Mouse (Mus musculus) limb, embryonic 14.5 days (tissue): ENCODE measurements around the gene Tob2. TPM values are rescaled to one million over a fixed set of nuclear protein-coding genes. Genes with fewer than 3 reads are reported as not detected.

Experiments
- ATAC-seq: fragments of 200-750 bp; cut with Nextera tagmentation; 2 replicates; pipeline ENCODE4 v1.8.0; 2017; ENCODE audit warnings: low read depth, moderate number of reproducible peaks, moderate TSS enrichment; ENCODE audit not compliant: low FRiP score
- DNase-seq: peaks from one replicate; pipeline ENCODE4 v3.0.0-alpha.2; 2015; ENCODE audit warnings: low spot score
- H3K27ac ChIP-seq: fragments of 300-500 bp; sonication (generic); replicated peaks from 2 replicates; pipeline ENCODE4 v1.5.1; 2014; ENCODE audit warnings: low read depth, mild to moderate bottlenecking, low read length, moderate library complexity, mixed read lengths
- H3K27me3 ChIP-seq: fragments of 300-500 bp; sonication (generic); 2 replicates; pipeline ENCODE4 v1.6.1; 2014; ENCODE audit warnings: low read length, mixed read lengths; ENCODE audit not compliant: control insufficient read depth, insufficient read depth
- H3K36me3 ChIP-seq: fragments of 300-500 bp; sonication (generic); 2 replicates; pipeline ENCODE4 v1.6.1; 2014; ENCODE audit warnings: mild to moderate bottlenecking, low read length, moderate library complexity, mixed read lengths; ENCODE audit not compliant: control insufficient read depth, insufficient read depth
- H3K4me1 ChIP-seq: fragments of 300-500 bp; sonication (generic); 2 replicates; pipeline ENCODE4 v1.6.1; 2014; ENCODE audit warnings: antibody characterized with exemption, low read length, mixed read lengths; ENCODE audit not compliant: control insufficient read depth, insufficient read depth
- H3K4me2 ChIP-seq: fragments of 300-500 bp; sonication (generic); replicated peaks from 2 replicates; pipeline ENCODE4 v1.6.1; 2014; ENCODE audit warnings: low read depth, mild to moderate bottlenecking, low read length, moderate library complexity; ENCODE audit not compliant: severe bottlenecking
- H3K4me3 ChIP-seq: fragments of 300-500 bp; sonication (generic); replicated peaks from 2 replicates; pipeline ENCODE4 v1.5.1; 2014; ENCODE audit warnings: low read length
- H3K9ac ChIP-seq: fragments of 300-500 bp; sonication (generic); 2 replicates; pipeline ENCODE4 v1.6.1; 2014; ENCODE audit warnings: mild to moderate bottlenecking, low read depth, low read length, moderate library complexity; ENCODE audit not compliant: severe bottlenecking
- H3K9me3 ChIP-seq: fragments of 300-500 bp; sonication (generic); 2 replicates; pipeline ENCODE4 v1.6.1; 2016; ENCODE audit warnings: low read length; ENCODE audit not compliant: control insufficient read depth
- POLR2A ChIP-seq: fragments of 200-500 bp; IDR thresholded peaks from 2 replicates; pipeline ENCODE4 v1.8.0; 2012; ENCODE audit warnings: inconsistent platforms, mild to moderate bottlenecking, moderate library complexity, borderline replicate concordance; ENCODE audit not compliant: insufficient read depth, insufficient read length; ENCODE audit errors: extremely low read depth
- WGBS: fragments of 180-500 bp; shearing (Covaris S2); extraction: QIAGEN DNeasy Blood & Tissue Kit; methylation state at CpG from one replicate; pipeline ENCODE4 v1.1.7; 2014; 5-methylcytosine and 5-hydroxymethylcytosine counted together
- polyA plus RNA-seq, 2 experiments: library from polyadenylated mRNA; depleted of rRNA in 1 of 2; stranded (reverse) in 1 of 2; unstranded in 1 of 2; fragments of >200 nt; fragmentation: Nextera tagmentation in 1 of 2; extraction: Ambion mirVana in 1 of 2; gene quantifications; 2 replicates each; pipeline versions ENCODE4 v1.2.1 to v1.2.3; 2012 to 2014

The Tob2 gene
- polyA plus RNA-seq, 2 experiments: 23.4 to 28.1 TPM

GRCm38 (mm10) chr15:81849104-81849503 lies 9.5 kb downstream of the Tob2 start:
- H3K27ac ChIP-seq: no peak overlapping the region
- no peaks in the 10 kb centered on the region for H3K4me1 ChIP-seq
- WGBS: 87% methylated on average over 9 of the region's 9 CpGs
- DNase-seq (no peak), ATAC-seq (no peak)
- no peaks in the 10 kb centered on the region for H3K27me3 ChIP-seq
- no peak for TF ChIP-seq POLR2A
- no peak overlapping the region for H3K9ac ChIP-seq
- no peak overlapping the region for H3K4me2 ChIP-seq
- H3K36me3 ChIP-seq: peaks cover 66% of the 10 kb centered on the region
- no peak overlapping the region for H3K4me3 ChIP-seq
- H3K9me3 ChIP-seq: no peaks in the 10 kb centered on the region

- H3K27ac ChIP-seq: no peak overlapping the region
- 41% methylated on average over 7 of the region's 7 CpGs for WGBS
- H3K9me3 ChIP-seq: no peaks in the 10 kb centered on the region
- H3K4me1 ChIP-seq: no peaks in the 10 kb centered on the region
- H3K9ac ChIP-seq: no peak overlapping the region
- peak; percentile 49 for DNase-seq
- H3K36me3 ChIP-seq: peaks cover 63% of the 10 kb centered on the region
- TF ChIP-seq POLR2A: no peak
- ATAC-seq: no peak
- no peak overlapping the region for H3K4me3 ChIP-seq
- no peak overlapping the region for H3K4me2 ChIP-seq
- no peaks in the 10 kb centered on the region for H3K27me3 ChIP-seq
These were observed 10.3 kb downstream of the Tob2 start for GRCm38 (mm10) chr15:81848301-81848700.

DNA sequence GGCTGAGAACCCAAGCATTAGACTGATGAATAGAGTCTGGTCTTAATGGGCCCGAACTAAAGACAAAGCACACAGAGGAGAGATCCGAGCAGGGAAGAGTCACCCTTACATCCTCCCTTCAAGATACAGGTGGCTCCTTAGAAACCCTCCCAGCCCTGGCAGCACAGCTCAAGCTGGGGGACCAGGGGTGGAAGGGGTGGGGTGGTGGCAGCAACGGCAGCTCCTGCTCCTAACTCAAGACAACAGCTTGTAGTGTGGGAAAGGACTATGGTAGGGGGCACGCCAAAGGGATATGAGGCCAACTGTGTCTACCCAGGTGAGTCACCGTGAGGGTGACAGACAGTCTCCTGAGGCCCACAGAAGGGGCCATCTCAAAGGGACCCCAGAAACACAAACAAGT lies 10.7 kb downstream of the Tob2 start:
- Histone ChIP-seq H3K4me3 (no peak overlapping the region), H3K4me2 (no peak overlapping the region), H3K27ac (no peak overlapping the region), H3K9ac (no peak overlapping the region), H3K4me1 (no peaks in the 10 kb centered on the region), H3K27me3 (no peaks in the 10 kb centered on the region), H3K36me3 (peaks cover 59% of the 10 kb centered on the region), H3K9me3 (no peaks in the 10 kb centered on the region)
- TF ChIP-seq POLR2A: no peak
- ATAC-seq (no peak), DNase-seq (no peak)
- WGBS: 85% methylated on average over 5 of the region's 5 CpGs

DNA sequence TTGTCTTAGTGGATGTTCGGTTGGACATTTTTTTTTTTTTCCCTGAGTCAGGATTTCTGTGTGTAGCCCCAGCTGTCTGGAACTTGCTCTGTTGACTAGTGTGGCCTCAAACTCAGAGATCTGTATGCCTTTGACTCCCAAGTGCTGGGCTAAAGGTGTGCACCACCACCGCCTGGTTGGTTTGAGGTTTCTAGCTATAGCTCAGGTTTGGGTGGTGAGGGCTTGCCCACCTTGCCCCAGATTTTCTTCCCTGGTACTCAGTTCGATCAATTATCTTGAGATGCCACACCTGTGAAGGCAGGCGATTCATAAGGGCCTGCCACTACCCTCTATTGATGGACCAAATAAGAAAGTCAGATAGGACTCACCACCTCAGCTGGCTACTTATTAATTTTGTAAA lies 11.4 kb downstream of the Tob2 start:
- H3K27me3 ChIP-seq: no peaks in the 10 kb centered on the region
- no peak for TF ChIP-seq POLR2A
- WGBS: 89% methylated on average over 4 of the region's 4 CpGs
- no peak overlapping the region for H3K9ac ChIP-seq
- H3K4me1 ChIP-seq: no peaks in the 10 kb centered on the region
- no peak overlapping the region for H3K4me3 ChIP-seq
- DNase-seq: no peak
- no peak overlapping the region for H3K27ac ChIP-seq
- H3K9me3 ChIP-seq: no peaks in the 10 kb centered on the region
- no peak overlapping the region for H3K4me2 ChIP-seq
- H3K36me3 ChIP-seq: peaks cover 52% of the 10 kb centered on the region
- ATAC-seq: no peak

DNA sequence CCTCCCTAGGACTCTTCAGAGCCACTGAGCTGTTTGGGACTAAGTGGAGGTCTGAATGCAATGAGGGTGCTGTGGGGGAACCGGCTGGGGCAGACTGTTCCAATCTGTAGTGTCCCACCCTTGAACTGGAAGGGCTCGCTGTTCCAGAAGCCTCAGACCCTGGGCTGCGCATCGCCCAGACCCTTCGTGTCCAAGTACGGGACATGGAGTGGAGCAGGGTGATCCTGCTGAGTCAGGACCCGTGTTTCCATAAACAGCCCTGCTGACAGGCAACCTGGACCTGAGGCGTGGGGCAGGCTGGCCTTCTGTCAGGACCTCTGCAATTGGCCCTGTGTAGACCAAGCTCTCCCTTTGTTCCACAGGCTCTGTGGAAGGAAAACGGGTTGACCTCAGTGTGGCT lies 11.8 kb downstream of the Tob2 start:
- H3K36me3 ChIP-seq: peaks cover 50% of the 10 kb centered on the region

DNA sequence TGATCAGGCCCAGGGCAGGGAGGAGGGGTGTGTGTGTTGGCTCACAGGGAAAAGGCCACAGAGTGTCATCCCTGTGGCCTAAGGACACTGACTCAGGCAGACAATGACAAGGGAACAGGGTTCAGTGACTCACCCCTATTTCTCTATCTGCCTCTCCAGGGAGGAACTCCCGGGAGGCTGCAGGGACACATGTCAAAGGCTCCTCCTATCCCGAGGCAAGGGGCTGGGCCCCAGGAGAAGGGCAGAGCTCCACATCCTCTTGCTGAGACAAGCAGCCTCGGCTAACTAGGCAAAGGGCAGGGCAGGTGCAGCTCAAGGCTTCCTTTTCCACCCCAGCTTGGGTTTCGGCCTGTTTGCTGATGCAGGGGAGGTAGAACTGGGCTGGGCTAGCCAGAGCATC lies 12.9 kb downstream of the Tob2 start:
- H3K9ac ChIP-seq: no peak overlapping the region
- TF ChIP-seq POLR2A: no peak
- 39% methylated on average over 4 of the region's 4 CpGs for WGBS
- no peak overlapping the region for H3K4me3 ChIP-seq
- no peak for DNase-seq
- H3K9me3 ChIP-seq: no peaks in the 10 kb centered on the region
- no peak for ATAC-seq
- no peak overlapping the region for H3K27ac ChIP-seq
- H3K27me3 ChIP-seq: no peaks in the 10 kb centered on the region
- no peak overlapping the region for H3K4me2 ChIP-seq
- H3K4me1 ChIP-seq: no peaks in the 10 kb centered on the region
- peaks cover 39% of the 10 kb centered on the region for H3K36me3 ChIP-seq

More for the DNA sequence above, 11.8 kb downstream of the Tob2 start:
- ATAC-seq (no peak), DNase-seq (no peak)
- 82% methylated on average over 9 of the region's 9 CpGs for WGBS
- no peak overlapping the region for H3K4me2 ChIP-seq
- H3K4me3 ChIP-seq: no peak overlapping the region
- H3K4me1 ChIP-seq: no peaks in the 10 kb centered on the region
- H3K9me3 ChIP-seq: no peaks in the 10 kb centered on the region
- H3K27ac ChIP-seq: no peak overlapping the region
- no peaks in the 10 kb centered on the region for H3K27me3 ChIP-seq
- no peak for TF ChIP-seq POLR2A
- H3K9ac ChIP-seq: no peak overlapping the region
